Mouse (Mus musculus): Measurements from ENCODE around the gene Svop.
A peak's percentile ranks its signal among the peaks of the same experiment; 100 is the strongest.

- peak; percentile 82; the same call in 1 of the 2 replicates for TF ChIP-seq EP300 (IDR thresholded peaks at IDR 0.05; ENCODE audit: low read depth)
- TF ChIP-seq CTCF (IDR thresholded peaks at IDR 0.05; ENCODE audit: low read depth) = no peak
Observed at GRCm38 (mm10) chr5:114130698-114131520, 39.5 kb upstream of the Svop start.
